In genomic region chr7:67112495-67113216, GRCm38 (mm10) we compare ENCODE assay signal across 12 mouse cellular contexts.
DNase-seq lines count a peak whose midpoint lies in the region; ATAC-seq lines count a peak whose summit lies in the region.
"Had no signal": no experiment of that assay in that cellular context is flagged by ENCODE, and none has a peak within 500 bp of the region (broad histone marks: within the 10 kb centered on the region; RNA-seq: fewer than 3 reads in every experiment).

No protein-coding gene starts in this region.

- peak; percentile 70; the same call in 1 of the 2 replicates for ATAC-seq in limb, embryonic 11.5 days (ENCODE audit: insufficient number of reproducible peaks, low FRiP score, low TSS enrichment, low read depth)
- ATAC-seq in midbrain, embryonic 16.5 days = no peak
- no peak for ATAC-seq in hindbrain, embryonic 16.5 days
- ATAC-seq: activated CD4-positive, CD25-positive, alpha-beta regulatory T cell, adult 4 months had no signal

- H3K4me2 ChIP-seq in limb, embryonic 11.5 days (ENCODE audit: low read depth, severe bottlenecking) = no peak overlapping the region
- H3K4me2 ChIP-seq in midbrain, embryonic 16.5 days (ENCODE audit: low read length) = no peak overlapping the region
- no peak overlapping the region for H3K4me2 ChIP-seq in hindbrain, embryonic 16.5 days (ENCODE audit: low read length)
- H3K4me2 ChIP-seq: hindbrain, embryonic 12.5 days had no signal

- H3K27ac ChIP-seq in limb, embryonic 11.5 days (replicated peaks; ENCODE audit: low read depth, low read length) = peak overlapping the region; percentile 48
- H3K27ac ChIP-seq in midbrain, embryonic 16.5 days (ENCODE audit: low read length) = no peak overlapping the region
- H3K27ac ChIP-seq in hindbrain, embryonic 16.5 days (ENCODE audit: low read depth, low read length) = no peak overlapping the region
- H3K27ac ChIP-seq: hindbrain, embryonic 12.5 days had no signal

- no peaks in the 10 kb centered on the region for H3K27me3 ChIP-seq in limb, embryonic 11.5 days (ENCODE audit: control insufficient read depth, insufficient read depth, low read length)
- no peaks in the 10 kb centered on the region for H3K27me3 ChIP-seq in midbrain, embryonic 16.5 days (ENCODE audit: control insufficient read depth, insufficient read depth, low read depth, low read length)
- no peaks in the 10 kb centered on the region for H3K27me3 ChIP-seq in hindbrain, embryonic 16.5 days (replicated peaks; ENCODE audit: control insufficient read depth, insufficient read depth, low read length)
- H3K27me3 ChIP-seq: hindbrain, embryonic 12.5 days had no signal

- H3K9me3 ChIP-seq in limb, embryonic 11.5 days (ENCODE audit: control insufficient read depth, low read length) = no peaks in the 10 kb centered on the region
- no peaks in the 10 kb centered on the region for H3K9me3 ChIP-seq in midbrain, embryonic 16.5 days (replicated peaks; ENCODE audit: control insufficient read depth, low read length, poor library complexity, severe bottlenecking)
- H3K9me3 ChIP-seq in hindbrain, embryonic 16.5 days (ENCODE audit: control insufficient read depth, low read length) = no peaks in the 10 kb centered on the region
- H3K9me3 ChIP-seq: hindbrain, embryonic 12.5 days had no signal

- WGBS in limb, embryonic 11.5 days = 31% methylated on average over 14 of the region's 14 CpGs
- 79% methylated on average over 14 of the region's 14 CpGs for WGBS in midbrain, embryonic 16.5 days
- WGBS in hindbrain, embryonic 16.5 days = 70% methylated on average over 14 of the region's 14 CpGs

- DNase-seq in heart, postnatal 4 days = peak; percentile 25
- DNase-seq in heart, adult 11 months = no peak
- peak; percentile 79 for DNase-seq in adrenal gland, postnatal 14 days
- peak; percentile 70 for DNase-seq in limb, embryonic 11.5 days (ENCODE audit: low spot score)
- peak; percentile 22 for DNase-seq in thymus, postnatal 14 days
- no peak for DNase-seq in urinary bladder, adult 18-20 months (ENCODE audit: low spot score in 2 of 2)
- DNase-seq: cerebellum, postnatal 10 days; midbrain, embryonic 14.5 days had no signal

- H3K9ac ChIP-seq in limb, embryonic 11.5 days (ENCODE audit: low read length) = no peak overlapping the region
- no peak overlapping the region for H3K9ac ChIP-seq in midbrain, embryonic 16.5 days (ENCODE audit: low read depth, low read length)
- H3K9ac ChIP-seq in hindbrain, embryonic 16.5 days (ENCODE audit: low read depth, low read length) = no peak overlapping the region
- H3K9ac ChIP-seq: hindbrain, embryonic 12.5 days had no signal

- no peak overlapping the region for H3K4me3 ChIP-seq in limb, embryonic 11.5 days (ENCODE audit: low read depth, low read length)
- no peak overlapping the region for H3K4me3 ChIP-seq in midbrain, embryonic 16.5 days (ENCODE audit: low read depth, low read length)
- no peak overlapping the region for H3K4me3 ChIP-seq in hindbrain, embryonic 16.5 days (ENCODE audit: low read length)
- H3K4me3 ChIP-seq: hindbrain, embryonic 12.5 days had no signal

- H3K36me3 ChIP-seq in limb, embryonic 11.5 days (ENCODE audit: control insufficient read depth, insufficient read depth, low read length) = no peaks in the 10 kb centered on the region
- no peaks in the 10 kb centered on the region for H3K36me3 ChIP-seq in midbrain, embryonic 16.5 days (ENCODE audit: control insufficient read depth, insufficient read depth, low read length)
- no peaks in the 10 kb centered on the region for H3K36me3 ChIP-seq in hindbrain, embryonic 16.5 days (ENCODE audit: control insufficient read depth, insufficient read depth, low read length)
- H3K36me3 ChIP-seq: hindbrain, embryonic 12.5 days had no signal

- H3K4me1 ChIP-seq in limb, embryonic 11.5 days (ENCODE audit: control insufficient read depth, insufficient read depth, low read length) = peaks cover 14% of the 10 kb centered on the region
- H3K4me1 ChIP-seq in midbrain, embryonic 16.5 days (ENCODE audit: control insufficient read depth, insufficient read depth, low read length) = peaks cover 7% of the 10 kb centered on the region
- H3K4me1 ChIP-seq in hindbrain, embryonic 16.5 days (ENCODE audit: control insufficient read depth, insufficient read depth, low read depth, low read length) = no peaks in the 10 kb centered on the region

Comparison
In these comparisons a context has a peak if more than half of its experiments do, and no peak if none do; other contexts are left out.
1. DNase-seq: peak in heart, postnatal 4 days (single experiment), adrenal gland, postnatal 14 days (single experiment), limb, embryonic 11.5 days (single experiment) and thymus, postnatal 14 days (single experiment); none in heart, adult 11 months (single experiment) and urinary bladder, adult 18-20 months (0 of 2).